Mouse (Mus musculus): ENCODE results near the gene 4930558K02Rik. TPM values are rescaled to one million over a fixed set of nuclear protein-coding genes. Genes with fewer than 3 reads are reported as not detected.

Gene 4930558K02Rik
- polyA plus RNA-seq, 1 experiment from 2014 or later: 0.19 TPM

DNA sequence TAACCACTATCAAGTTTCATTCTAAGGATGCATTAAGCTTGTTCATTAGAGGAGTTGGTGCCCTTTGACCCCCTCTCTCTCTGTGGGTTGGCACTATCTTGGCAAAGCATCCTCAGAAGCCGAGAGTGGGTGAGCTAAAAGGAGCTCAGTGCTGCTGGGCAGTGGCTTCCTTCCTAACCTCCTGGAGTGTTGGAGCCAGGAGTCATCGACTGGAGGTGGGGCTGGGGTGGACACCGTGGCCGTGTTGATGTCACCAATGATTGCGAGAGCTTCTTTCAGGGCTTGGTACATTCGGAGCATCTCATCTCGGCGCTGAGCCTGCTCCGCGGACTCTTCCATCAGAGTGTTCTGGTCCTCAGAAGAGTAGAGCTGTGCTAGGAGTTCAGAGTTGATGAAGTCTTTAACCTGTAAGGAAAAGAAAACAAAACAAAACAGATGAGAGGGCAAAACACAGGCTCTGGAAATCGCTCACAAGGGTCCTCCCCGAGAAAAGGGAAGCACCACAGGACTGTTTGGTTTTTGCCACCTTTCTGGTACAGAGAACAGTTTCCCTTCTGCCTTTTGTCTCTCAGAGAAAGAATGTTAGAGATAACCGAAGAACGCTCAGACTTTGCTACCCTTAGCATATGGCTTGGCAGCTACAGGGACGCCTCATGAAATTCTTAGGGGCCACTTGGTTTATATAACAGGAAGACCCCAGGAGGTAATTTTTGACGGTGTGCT lies 32.2 kb upstream of the 4930558K02Rik start:
- Histone ChIP-seq H3K4me3 (ENCODE audit: low read depth, low read length) (no peak overlapping the region), H3K9ac (ENCODE audit: low read depth, low read length) (no peak overlapping the region), H3K36me3 (ENCODE audit: control insufficient read depth, insufficient read depth, low read length) (peaks cover 8% of the 10 kb centered on the region; the same call in 1 of the 2 replicates), H3K27ac (ENCODE audit: low read length) (no peak overlapping the region), H3K27me3 (ENCODE audit: control insufficient read depth, insufficient read depth, low read depth, low read length) (no peaks in the 10 kb centered on the region), H3K4me1 (ENCODE audit: control insufficient read depth, insufficient read depth, low read length) (peaks cover 5% of the 10 kb centered on the region), H3K4me2 (ENCODE audit: low read length) (no peak overlapping the region), H3K9me3 (replicated peaks; ENCODE audit: control insufficient read depth, low read length, poor library complexity, severe bottlenecking) (no peaks in the 10 kb centered on the region)
- ATAC-seq: no peak
- WGBS: 84% methylated on average over 16 of the region's 16 CpGs

DNA sequence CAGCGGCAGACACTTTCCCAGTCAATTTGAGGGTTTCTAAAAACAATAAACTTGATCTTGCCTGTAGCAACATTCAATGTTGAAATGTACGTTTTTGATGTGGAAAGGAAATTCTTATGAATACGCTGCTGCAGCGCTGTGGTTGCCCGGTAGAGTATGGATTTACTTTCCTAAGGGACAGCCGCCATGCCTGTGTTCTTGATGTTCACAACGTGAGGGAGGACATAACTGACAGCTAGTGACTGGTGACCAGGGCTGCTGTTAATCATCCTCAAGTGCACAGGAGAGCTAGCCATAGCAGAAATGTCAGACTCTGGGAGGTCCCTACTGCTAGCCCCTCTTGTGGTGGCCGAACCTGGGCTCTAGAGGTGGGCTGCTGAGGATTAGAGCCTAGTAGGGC lies 29.6 kb upstream of the 4930558K02Rik start:
- no peak for ATAC-seq
- Histone ChIP-seq H3K27ac (ENCODE audit: low read length) (no peak overlapping the region), H3K9me3 (replicated peaks; ENCODE audit: control insufficient read depth, low read length, poor library complexity, severe bottlenecking) (no peaks in the 10 kb centered on the region), H3K27me3 (ENCODE audit: control insufficient read depth, insufficient read depth, low read depth, low read length) (no peaks in the 10 kb centered on the region), H3K9ac (ENCODE audit: low read depth, low read length) (no peak overlapping the region), H3K4me1 (ENCODE audit: control insufficient read depth, insufficient read depth, low read length) (peaks cover 5% of the 10 kb centered on the region), H3K4me3 (ENCODE audit: low read depth, low read length) (no peak overlapping the region), H3K36me3 (ENCODE audit: control insufficient read depth, insufficient read depth, low read length) (peaks cover 8% of the 10 kb centered on the region; the same call in 1 of the 2 replicates), H3K4me2 (ENCODE audit: low read length) (no peak overlapping the region)
- 69% methylated on average over 8 of the region's 8 CpGs for WGBS

DNA sequence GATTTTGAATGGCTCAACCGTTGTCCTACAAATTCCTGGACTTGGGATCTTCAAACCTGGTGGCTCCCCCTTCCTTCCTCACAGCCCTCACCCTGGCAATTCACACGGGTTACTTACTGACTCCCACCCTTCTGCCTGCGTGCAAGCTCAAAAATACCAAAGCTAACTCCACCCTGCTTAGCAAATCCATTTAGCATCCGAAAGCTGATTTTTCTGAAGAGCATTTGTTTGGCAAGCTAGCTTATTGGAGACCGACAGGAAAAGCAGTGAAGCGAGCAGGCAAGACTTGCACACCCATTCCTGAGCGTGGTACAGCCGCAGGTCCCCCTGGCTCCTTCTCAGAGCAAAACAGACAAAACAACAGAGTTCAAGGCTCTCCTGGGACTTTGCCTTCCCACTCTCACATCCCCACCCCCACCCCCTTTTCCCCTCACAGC lies 29.2 kb upstream of the 4930558K02Rik start:
- Histone ChIP-seq H3K27me3 (ENCODE audit: control insufficient read depth, insufficient read depth, low read depth, low read length) (no peaks in the 10 kb centered on the region), H3K4me3 (ENCODE audit: low read depth, low read length) (no peak overlapping the region), H3K27ac (ENCODE audit: low read length) (peak overlapping the region; percentile 50; the same call in 1 of the 2 replicates), H3K4me2 (ENCODE audit: low read length) (no peak overlapping the region), H3K9ac (ENCODE audit: low read depth, low read length) (no peak overlapping the region), H3K9me3 (replicated peaks; ENCODE audit: control insufficient read depth, low read length, poor library complexity, severe bottlenecking) (no peaks in the 10 kb centered on the region), H3K36me3 (ENCODE audit: control insufficient read depth, insufficient read depth, low read length) (peaks cover 8% of the 10 kb centered on the region; the same call in 1 of the 2 replicates), H3K4me1 (ENCODE audit: control insufficient read depth, insufficient read depth, low read length) (peaks cover 5% of the 10 kb centered on the region)
- no peak for ATAC-seq
- 29% methylated on average over 8 of the region's 8 CpGs for WGBS

DNA sequence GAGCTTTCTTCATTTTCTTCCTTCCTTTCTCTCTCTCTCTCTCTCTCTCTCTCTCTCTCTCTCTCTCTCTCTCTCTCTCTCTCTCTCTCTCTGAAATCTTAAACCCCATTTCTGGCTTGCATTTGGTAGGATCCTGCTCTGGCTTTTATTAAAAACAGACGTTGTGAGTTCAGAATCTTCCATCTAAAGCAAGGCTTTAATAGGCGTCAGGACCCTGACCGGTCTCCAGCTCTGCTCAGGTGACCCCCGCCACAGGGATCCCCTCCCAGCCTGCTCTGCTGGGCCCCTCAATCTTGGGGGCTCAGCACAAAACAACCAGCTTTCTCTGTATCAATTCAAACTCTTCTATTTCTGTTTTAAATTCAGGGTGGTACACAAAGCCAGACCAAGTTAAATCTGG lies 28.8 kb upstream of the 4930558K02Rik start:
- Histone ChIP-seq H3K4me1 (ENCODE audit: control insufficient read depth, insufficient read depth, low read length) (peaks cover 5% of the 10 kb centered on the region), H3K9me3 (replicated peaks; ENCODE audit: control insufficient read depth, low read length, poor library complexity, severe bottlenecking) (no peaks in the 10 kb centered on the region), H3K27ac (ENCODE audit: low read length) (peak overlapping the region; percentile 50; the same call in 1 of the 2 replicates), H3K36me3 (ENCODE audit: control insufficient read depth, insufficient read depth, low read length) (peaks cover 8% of the 10 kb centered on the region; the same call in 1 of the 2 replicates), H3K9ac (ENCODE audit: low read depth, low read length) (no peak overlapping the region), H3K27me3 (ENCODE audit: control insufficient read depth, insufficient read depth, low read depth, low read length) (no peaks in the 10 kb centered on the region), H3K4me3 (ENCODE audit: low read depth, low read length) (no peak overlapping the region), H3K4me2 (ENCODE audit: low read length) (no peak overlapping the region)
- ATAC-seq: no peak
- 71% methylated on average over 4 of the region's 4 CpGs for WGBS

DNA sequence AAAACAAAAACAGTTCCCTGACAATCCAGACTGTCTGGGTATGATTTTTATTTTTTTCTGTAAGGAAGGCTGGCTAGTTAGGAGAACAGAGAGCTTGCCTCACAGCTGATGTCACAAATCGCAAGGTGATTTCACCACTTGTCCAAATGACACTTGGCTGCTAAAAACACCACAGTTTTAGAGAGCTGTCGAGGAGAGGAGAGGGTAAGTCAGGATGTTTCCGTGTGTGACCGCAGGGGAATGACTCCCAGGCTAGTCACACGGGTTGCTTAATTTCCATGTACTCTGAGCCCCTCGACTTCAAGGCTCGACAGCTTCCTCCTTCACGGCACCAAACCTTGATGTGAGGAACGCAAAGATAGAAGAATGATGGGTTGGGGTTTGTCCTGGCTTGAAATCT lies 26.7 kb upstream of the 4930558K02Rik start:
- Histone ChIP-seq H3K27me3 (ENCODE audit: control insufficient read depth, insufficient read depth, low read depth, low read length) (no peaks in the 10 kb centered on the region), H3K4me3 (ENCODE audit: low read depth, low read length) (no peak overlapping the region), H3K36me3 (ENCODE audit: control insufficient read depth, insufficient read depth, low read length) (peaks cover 8% of the 10 kb centered on the region; the same call in 1 of the 2 replicates), H3K9ac (ENCODE audit: low read depth, low read length) (no peak overlapping the region), H3K4me2 (ENCODE audit: low read length) (no peak overlapping the region), H3K4me1 (ENCODE audit: control insufficient read depth, insufficient read depth, low read length) (peaks cover 5% of the 10 kb centered on the region), H3K27ac (ENCODE audit: low read length) (no peak overlapping the region), H3K9me3 (replicated peaks; ENCODE audit: control insufficient read depth, low read length, poor library complexity, severe bottlenecking) (no peaks in the 10 kb centered on the region)
- no peak for ATAC-seq
- 93% methylated on average over 9 of the region's 9 CpGs for WGBS

DNA sequence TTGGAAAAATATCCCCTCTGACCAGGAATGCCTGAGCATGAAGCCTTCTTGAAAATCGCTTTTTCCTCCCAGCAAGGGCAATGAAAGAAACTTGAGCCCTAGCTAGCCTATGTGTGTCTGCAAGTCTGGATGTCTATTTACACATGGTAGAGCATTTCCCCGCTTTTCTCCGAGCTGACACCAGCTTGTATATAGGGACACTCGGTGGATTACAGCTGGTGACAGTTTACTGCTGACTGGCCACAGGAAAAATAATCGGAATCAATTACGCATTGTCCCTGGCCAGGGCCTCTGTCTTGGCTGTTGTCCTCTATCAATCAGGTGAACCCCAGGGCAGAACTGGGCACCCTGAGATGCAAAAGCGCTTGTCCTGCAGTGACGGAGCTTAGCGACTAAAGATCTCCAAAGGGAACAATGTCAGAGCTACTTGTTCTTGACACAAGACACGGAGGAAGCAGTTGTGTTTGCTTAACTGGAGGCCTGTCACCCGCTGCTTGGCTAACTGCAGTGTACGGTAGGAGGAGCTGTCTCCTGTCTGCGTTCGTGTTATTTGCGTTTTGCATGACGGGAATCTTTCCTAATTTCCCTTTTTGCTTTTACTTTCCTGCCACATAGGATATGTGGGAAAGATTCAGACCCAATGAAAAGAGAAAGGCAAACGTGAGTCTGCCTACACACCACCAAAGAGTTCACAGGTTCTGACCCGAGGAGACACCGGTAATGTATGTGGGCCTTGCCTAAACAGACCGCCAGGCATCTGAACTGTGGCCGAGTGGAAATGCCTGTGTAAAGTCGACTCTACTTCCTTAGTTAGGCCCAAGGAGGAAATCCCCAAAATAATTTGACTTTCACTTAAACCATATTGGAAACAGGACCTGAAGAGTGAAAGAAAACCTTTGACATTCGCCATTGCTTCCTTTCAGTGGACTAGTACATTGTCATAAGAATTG lies 25.7 kb upstream of the 4930558K02Rik start:
- WGBS: 56% methylated on average over 23 of the region's 23 CpGs
- no peaks in the 10 kb centered on the region for H3K9me3 ChIP-seq (replicated peaks; ENCODE audit: control insufficient read depth, low read length, poor library complexity, severe bottlenecking)
- no peaks in the 10 kb centered on the region for H3K27me3 ChIP-seq (ENCODE audit: control insufficient read depth, insufficient read depth, low read depth, low read length)
- no peak overlapping the region for H3K4me3 ChIP-seq (ENCODE audit: low read depth, low read length)
- no peak overlapping the region for H3K4me2 ChIP-seq (ENCODE audit: low read length)
- H3K27ac ChIP-seq (ENCODE audit: low read length): no peak overlapping the region
- peaks cover 5% of the 10 kb centered on the region for H3K4me1 ChIP-seq (ENCODE audit: control insufficient read depth, insufficient read depth, low read length)
- 0 out of 2 replicates have a peak, but pooled peaks cover 3% of the 10 kb centered on the region for H3K36me3 ChIP-seq (ENCODE audit: control insufficient read depth, insufficient read depth, low read length)
- ATAC-seq: no peak
- H3K9ac ChIP-seq (ENCODE audit: low read depth, low read length): no peak overlapping the region

DNA sequence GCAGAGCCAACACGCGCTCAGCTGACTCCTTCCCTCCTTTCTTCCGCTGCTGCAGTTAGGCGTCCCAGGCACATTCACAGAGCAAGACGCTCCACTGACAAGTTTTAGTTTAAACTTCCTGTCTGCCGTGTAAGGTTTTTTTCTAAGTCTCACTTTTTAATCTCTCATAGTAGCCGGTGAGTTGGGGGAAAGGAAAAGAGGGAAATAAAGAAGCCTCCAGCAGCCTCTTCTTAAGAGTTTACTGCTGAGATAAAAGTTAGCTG lies 25.0 kb upstream of the 4930558K02Rik start:
- Histone ChIP-seq H3K27ac (ENCODE audit: low read length) (no peak overlapping the region), H3K4me3 (ENCODE audit: low read depth, low read length) (no peak overlapping the region), H3K9me3 (replicated peaks; ENCODE audit: control insufficient read depth, low read length, poor library complexity, severe bottlenecking) (no peaks in the 10 kb centered on the region), H3K4me2 (ENCODE audit: low read length) (no peak overlapping the region), H3K9ac (ENCODE audit: low read depth, low read length) (no peak overlapping the region), H3K4me1 (ENCODE audit: control insufficient read depth, insufficient read depth, low read length) (peaks cover 8% of the 10 kb centered on the region), H3K27me3 (ENCODE audit: control insufficient read depth, insufficient read depth, low read depth, low read length) (no peaks in the 10 kb centered on the region), H3K36me3 (ENCODE audit: control insufficient read depth, insufficient read depth, low read length) (0 out of 2 replicates have a peak, but pooled peaks cover 3% of the 10 kb centered on the region)
- no peak for ATAC-seq
- WGBS: 41% methylated on average over 7 of the region's 7 CpGs

DNA sequence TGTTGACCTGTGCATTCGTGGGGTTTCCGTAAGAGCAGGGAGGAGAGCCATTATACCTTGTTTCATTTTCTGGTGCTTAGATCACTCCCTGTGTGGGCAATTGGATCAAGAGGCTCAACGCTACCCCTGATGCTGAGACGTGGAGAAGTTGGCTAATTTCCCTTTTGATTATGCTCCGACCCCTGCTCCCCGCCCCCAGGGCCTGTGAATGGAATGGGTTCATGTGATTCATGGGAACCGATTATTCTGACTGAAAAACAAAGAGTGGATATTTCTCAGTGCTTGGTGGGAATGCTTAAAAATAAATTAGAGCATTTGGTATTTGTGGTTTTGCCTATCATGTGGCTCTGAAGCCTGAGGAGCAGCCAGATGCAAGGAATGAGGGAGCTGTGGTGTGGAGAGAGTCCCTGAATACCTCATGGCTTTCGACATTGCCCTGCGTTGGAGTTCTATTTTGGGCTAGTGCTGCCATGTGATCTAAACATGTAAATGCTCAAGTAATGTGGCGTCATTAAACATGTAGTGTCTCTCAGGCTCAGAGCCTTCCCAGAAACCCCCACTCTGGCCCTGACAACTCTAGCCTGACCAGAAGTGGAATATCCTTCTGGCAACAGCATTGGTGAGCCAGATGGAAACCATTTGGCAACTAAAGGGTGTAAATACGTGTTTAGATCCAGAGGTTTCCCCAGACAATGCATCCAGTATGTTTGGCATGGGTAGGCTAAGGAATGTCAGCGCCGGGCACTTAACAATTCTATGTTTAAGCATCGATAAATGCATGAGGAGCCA lies 24.5 kb upstream of the 4930558K02Rik start:
- WGBS: 55% methylated on average over 14 of the region's 14 CpGs
- Histone ChIP-seq H3K36me3 (ENCODE audit: control insufficient read depth, insufficient read depth, low read length) (no peaks in the 10 kb centered on the region), H3K4me3 (ENCODE audit: low read depth, low read length) (no peak overlapping the region), H3K4me2 (ENCODE audit: low read length) (no peak overlapping the region), H3K27ac (ENCODE audit: low read length) (no peak overlapping the region), H3K4me1 (ENCODE audit: control insufficient read depth, insufficient read depth, low read length) (peaks cover 8% of the 10 kb centered on the region), H3K9me3 (replicated peaks; ENCODE audit: control insufficient read depth, low read length, poor library complexity, severe bottlenecking) (no peaks in the 10 kb centered on the region), H3K27me3 (ENCODE audit: control insufficient read depth, insufficient read depth, low read depth, low read length) (no peaks in the 10 kb centered on the region), H3K9ac (ENCODE audit: low read depth, low read length) (no peak overlapping the region)
- ATAC-seq: no peak

Measured in midbrain, embryonic 16.5 days (tissue).